Mouse (Mus musculus): ENCODE measurements around the gene Auts2.

Auts2 gene

GRCm38 (mm10) chr5:132255579-132255978, 287.6 kb downstream of the Auts2 start:
- no peak for DNase-seq (ENCODE audit: low read depth)

GRCm38 (mm10) chr5:132249523-132249922, 293.6 kb downstream of the Auts2 start:
- no peak for DNase-seq (ENCODE audit: low read depth)

- DNase-seq (ENCODE audit: low read depth): no peak
These were observed 295.1 kb downstream of the Auts2 start for GRCm38 (mm10) chr5:132248069-132248468.

GRCm38 (mm10) chr5:132235460-132235859, 307.7 kb downstream of the Auts2 start:
- no peak for DNase-seq (ENCODE audit: low read depth)

- DNase-seq (ENCODE audit: low read depth): no peak
These were observed 308.7 kb downstream of the Auts2 start for GRCm38 (mm10) chr5:132234471-132234870.

GRCm38 (mm10) chr5:132231280-132232047, 311.7 kb downstream of the Auts2 start:
- DNase-seq (ENCODE audit: low read depth): no peak

GRCm38 (mm10) chr5:132229644-132230357, 313.3 kb downstream of the Auts2 start:
- no peak for DNase-seq (ENCODE audit: low read depth)

GRCm38 (mm10) chr5:132229023-132229422, 314.1 kb downstream of the Auts2 start:
- no peak for DNase-seq (ENCODE audit: low read depth)

- peak; percentile 7 for DNase-seq (ENCODE audit: low read depth)
These were observed 322.7 kb downstream of the Auts2 start for GRCm38 (mm10) chr5:132220376-132220930.

- no peak for DNase-seq (ENCODE audit: low read depth)
These were observed 327.0 kb downstream of the Auts2 start for GRCm38 (mm10) chr5:132216143-132216542.

- no peak for DNase-seq (ENCODE audit: low read depth)
These were observed 330.7 kb downstream of the Auts2 start for GRCm38 (mm10) chr5:132212446-132212845.

- DNase-seq (ENCODE audit: low read depth): no peak
These were observed 333.4 kb downstream of the Auts2 start for GRCm38 (mm10) chr5:132209694-132210093.

- DNase-seq (ENCODE audit: low read depth): no peak
These were observed 336.9 kb downstream of the Auts2 start for GRCm38 (mm10) chr5:132206220-132206619.

GRCm38 (mm10) chr5:132203846-132204245, 339.3 kb downstream of the Auts2 start:
- DNase-seq (ENCODE audit: low read depth): no peak

- no peak for DNase-seq (ENCODE audit: low read depth)
These were observed 342.0 kb downstream of the Auts2 start for GRCm38 (mm10) chr5:132201077-132201645.

GRCm38 (mm10) chr5:132200595-132200994, 342.5 kb downstream of the Auts2 start:
- DNase-seq (ENCODE audit: low read depth): no peak

- DNase-seq (ENCODE audit: low read depth): no peak
These were observed 348.1 kb downstream of the Auts2 start for GRCm38 (mm10) chr5:132195048-132195533.

GRCm38 (mm10) chr5:132190190-132190589, 353.0 kb downstream of the Auts2 start:
- no peak for DNase-seq (ENCODE audit: low read depth)

- DNase-seq (ENCODE audit: low read depth): no peak
These were observed 356.5 kb downstream of the Auts2 start for GRCm38 (mm10) chr5:132186659-132187058.

- no peak for DNase-seq (ENCODE audit: low read depth)
These were observed 356.9 kb downstream of the Auts2 start for GRCm38 (mm10) chr5:132186221-132186620.

GRCm38 (mm10) chr5:132184395-132185095, 358.6 kb downstream of the Auts2 start:
- DNase-seq (ENCODE audit: low read depth): no peak

- DNase-seq (ENCODE audit: low read depth): no peak
These were observed 361.1 kb downstream of the Auts2 start for GRCm38 (mm10) chr5:132182077-132182476.

All from naive thymus-derived CD4-positive, alpha-beta T cell, adult 2 months (primary cell).